Mouse (Mus musculus) stomach, postnatal 0 days (tissue): Measurements from ENCODE around the gene Erich4. TPM values are rescaled to one million over a fixed set of nuclear protein-coding genes. Genes with fewer than 3 reads are reported as not detected.

Experiments used
- ATAC-seq: fragments of 200-750 bp; cut with Nextera tagmentation; 2 replicates; pipeline ENCODE4 v1.8.0; 2017; ENCODE audit not compliant: low FRiP score, low TSS enrichment
- DNase-seq: peaks from one replicate; pipeline ENCODE4 v3.0.0-alpha.2; 2016; ENCODE audit warnings: low spot score
- H3K27ac ChIP-seq: fragments of 300-500 bp; sonication (generic); replicated peaks from 2 replicates; pipeline ENCODE4 v1.5.1; 2014; ENCODE audit warnings: mild to moderate bottlenecking, control low read depth
- H3K27me3 ChIP-seq: fragments of 300-500 bp; sonication (generic); 2 replicates; pipeline ENCODE4 v1.6.1; 2014; ENCODE audit warnings: low read length; ENCODE audit not compliant: control insufficient read depth, insufficient read depth
- H3K36me3 ChIP-seq: fragments of 300-500 bp; sonication (generic); 2 replicates; pipeline ENCODE4 v1.6.1; 2014; ENCODE audit warnings: low read length, mixed read lengths; ENCODE audit not compliant: control insufficient read depth, insufficient read depth
- H3K4me1 ChIP-seq: fragments of 300-500 bp; sonication (generic); replicated peaks from 2 replicates; pipeline ENCODE4 v1.6.1; 2014; ENCODE audit warnings: antibody characterized with exemption; ENCODE audit not compliant: control insufficient read depth, insufficient read depth
- H3K4me2 ChIP-seq: fragments of 300-500 bp; sonication (generic); replicated peaks from 2 replicates; pipeline ENCODE4 v1.6.1; 2014; ENCODE audit warnings: low read depth, mild to moderate bottlenecking, control low read depth, moderate library complexity
- H3K4me3 ChIP-seq: fragments of 300-500 bp; sonication (generic); 2 replicates; pipeline ENCODE4 v1.5.1; 2014; ENCODE audit warnings: low read depth, low read length, control low read depth
- H3K9ac ChIP-seq: fragments of 300-500 bp; sonication (generic); 2 replicates; pipeline ENCODE4 v1.6.1; 2014; ENCODE audit warnings: mild to moderate bottlenecking, low read length, control low read depth, mixed read lengths
- H3K9me3 ChIP-seq: fragments of 300-500 bp; sonication (generic); 2 replicates; pipeline ENCODE4 v1.6.1; 2016; ENCODE audit warnings: low read length; ENCODE audit not compliant: control insufficient read depth
- CTCF ChIP-seq: IDR thresholded peaks from 2 replicates; pipeline ENCODE4 v1.5.1; 2016; ENCODE audit warnings: antibody characterized with exemption, low read depth, mild to moderate bottlenecking, moderate library complexity
- EP300 ChIP-seq: optimal IDR thresholded peaks from 2 replicates; pipeline ENCODE3; 2016; ENCODE audit warnings: antibody characterized with exemption
- WGBS: fragments of 180-500 bp; shearing (Covaris S2); extraction: QIAGEN DNeasy Blood & Tissue Kit; methylation state at CpG from one replicate; pipeline ENCODE4 v1.1.7; 2014; 5-methylcytosine and 5-hydroxymethylcytosine counted together
- polyA plus RNA-seq: library from polyadenylated mRNA; unstranded; fragments of >200 nt; fragmentation: Nextera tagmentation; extraction: Ambion mirVana; gene quantifications from 2 replicates; pipeline ENCODE4 v1.2.1, GENCODE M21; 2015

Erich4 gene
- polyA plus RNA-seq, 1 experiment from 2014 or later, result not detected

DNA sequence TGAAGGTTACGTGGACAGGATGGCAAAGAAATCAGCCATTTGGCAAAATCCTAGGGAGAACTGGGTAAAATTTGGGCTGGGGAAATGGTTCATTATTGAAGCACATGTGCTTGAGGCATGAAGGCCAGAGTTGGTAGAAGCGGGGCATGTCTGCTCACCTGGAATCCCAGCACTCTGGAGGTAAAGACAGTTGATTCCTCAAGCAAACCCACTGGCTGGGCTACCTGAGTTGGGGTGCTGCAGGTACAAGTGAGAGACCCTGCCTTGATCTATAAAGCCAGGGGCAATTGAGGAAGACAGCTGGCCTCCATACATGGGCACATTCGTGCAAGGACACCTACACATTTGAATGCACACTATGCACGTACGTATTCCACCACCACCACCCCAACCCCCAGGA lies 4.4 kb upstream of the Erich4 start:
- no peak for ATAC-seq
- TF ChIP-seq CTCF (no peak), EP300 (no peak)
- Histone ChIP-seq H3K27ac (no peak overlapping the region), H3K36me3 (no peaks in the 10 kb centered on the region; the same call in 1 of the 2 replicates), H3K4me3 (peak overlapping the region; percentile 55), H3K27me3 (no peaks in the 10 kb centered on the region), H3K9ac (no peak overlapping the region; the same call in 1 of the 2 replicates), H3K4me2 (peak overlapping the region; percentile 75), H3K4me1 (no peaks in the 10 kb centered on the region), H3K9me3 (no peaks in the 10 kb centered on the region)
- peak; percentile 10 for DNase-seq
- WGBS, result 92% methylated on average over 5 of the region's 5 CpGs

DNA sequence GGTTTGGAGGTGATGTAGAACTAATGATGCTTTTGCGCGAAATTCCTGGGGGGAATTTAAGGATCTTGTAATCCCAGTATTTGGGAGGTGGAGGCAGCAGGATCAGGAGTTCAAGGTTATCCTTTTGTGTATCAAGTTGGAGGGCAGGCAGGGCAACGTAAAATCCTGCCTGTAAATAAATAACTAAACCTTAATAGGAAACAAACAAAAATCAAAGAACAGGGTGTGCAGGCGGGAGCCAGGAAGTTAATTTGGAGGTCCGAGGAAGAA lies 4.0 kb upstream of the Erich4 start:
- H3K27ac ChIP-seq, result peak overlapping the region; percentile 72; the same call in 1 of the 2 replicates
- DNase-seq (no peak), ATAC-seq (no peak)
- peak overlapping the region; percentile 61 for H3K9ac ChIP-seq
- no peaks in the 10 kb centered on the region for H3K27me3 ChIP-seq
- H3K9me3 ChIP-seq, result no peaks in the 10 kb centered on the region
- no peak for TF ChIP-seq EP300
- 13% methylated on average over 5 of the region's 5 CpGs for WGBS
- peak overlapping the region; percentile 75 for H3K4me2 ChIP-seq
- H3K4me1 ChIP-seq, result no peaks in the 10 kb centered on the region
- H3K4me3 ChIP-seq, result peak overlapping the region; percentile 55
- no peaks in the 10 kb centered on the region; the same call in 1 of the 2 replicates for H3K36me3 ChIP-seq

DNA sequence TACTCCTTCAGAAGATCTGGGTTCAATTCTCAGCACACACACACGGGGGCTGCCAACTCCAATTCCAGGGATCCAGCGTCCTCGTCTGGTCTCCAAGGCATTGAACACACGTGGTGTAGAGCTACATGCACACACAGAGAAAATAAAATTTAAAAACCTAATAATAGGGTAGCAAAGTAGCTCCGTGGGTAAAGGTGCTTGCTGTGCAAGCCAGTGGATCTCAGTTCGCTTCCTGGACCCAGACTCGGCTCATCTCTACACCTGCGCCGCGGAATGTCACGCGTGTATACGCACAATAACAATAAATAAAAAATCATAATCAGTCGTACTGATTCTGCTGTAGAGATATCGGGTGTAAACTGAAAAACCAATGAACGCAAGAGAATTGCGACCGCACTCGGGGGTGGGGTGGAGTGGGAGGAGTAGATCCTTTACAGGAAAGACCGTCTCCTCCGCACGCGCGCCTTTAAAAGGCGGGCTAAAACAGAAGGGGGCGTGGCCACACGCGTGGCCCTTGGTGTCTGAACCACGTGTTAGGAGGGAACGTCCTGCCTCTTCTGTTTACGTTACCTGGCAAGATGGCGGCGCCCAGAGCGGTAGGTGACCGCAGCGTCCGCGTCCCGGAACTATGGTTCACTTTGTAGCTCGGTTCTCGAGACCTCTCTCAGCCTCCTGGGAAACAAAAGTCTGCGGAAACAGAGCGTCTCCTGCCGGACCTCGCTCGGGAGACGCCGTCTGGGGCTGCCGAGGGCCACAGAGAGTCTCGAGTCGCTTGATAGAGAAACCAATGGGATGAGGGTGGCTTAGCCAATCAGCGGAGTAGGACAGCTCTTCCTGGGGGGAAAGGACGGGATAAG lies 3.4 kb upstream of the Erich4 start, which contains the start of gene Dmac2:
TSS of gene Dmac2 (plus strand) at position 550 of the 857 bp plus-strand sequence.
- Histone ChIP-seq H3K36me3 (no peaks in the 10 kb centered on the region; the same call in 1 of the 2 replicates), H3K4me1 (no peaks in the 10 kb centered on the region), H3K4me3 (peak within 1 kb of the TSS; percentile 55), H3K27me3 (no peaks in the 10 kb centered on the region), H3K9me3 (no peaks in the 10 kb centered on the region), H3K9ac (peak within 1 kb of the TSS; percentile 61), H3K27ac (peak within 1 kb of the TSS; percentile 72; the same call in 1 of the 2 replicates), H3K4me2 (peak within 1 kb of the TSS; percentile 75)
- under 1% methylated on average over 53 of the region's 53 CpGs for WGBS
- ATAC-seq (peak; percentile 91), DNase-seq (peak; percentile 95)
- TF ChIP-seq CTCF, result 0 out of 2 replicates have a peak, but pooled peaks have one; percentile 1
- no peak for TF ChIP-seq EP300

DNA sequence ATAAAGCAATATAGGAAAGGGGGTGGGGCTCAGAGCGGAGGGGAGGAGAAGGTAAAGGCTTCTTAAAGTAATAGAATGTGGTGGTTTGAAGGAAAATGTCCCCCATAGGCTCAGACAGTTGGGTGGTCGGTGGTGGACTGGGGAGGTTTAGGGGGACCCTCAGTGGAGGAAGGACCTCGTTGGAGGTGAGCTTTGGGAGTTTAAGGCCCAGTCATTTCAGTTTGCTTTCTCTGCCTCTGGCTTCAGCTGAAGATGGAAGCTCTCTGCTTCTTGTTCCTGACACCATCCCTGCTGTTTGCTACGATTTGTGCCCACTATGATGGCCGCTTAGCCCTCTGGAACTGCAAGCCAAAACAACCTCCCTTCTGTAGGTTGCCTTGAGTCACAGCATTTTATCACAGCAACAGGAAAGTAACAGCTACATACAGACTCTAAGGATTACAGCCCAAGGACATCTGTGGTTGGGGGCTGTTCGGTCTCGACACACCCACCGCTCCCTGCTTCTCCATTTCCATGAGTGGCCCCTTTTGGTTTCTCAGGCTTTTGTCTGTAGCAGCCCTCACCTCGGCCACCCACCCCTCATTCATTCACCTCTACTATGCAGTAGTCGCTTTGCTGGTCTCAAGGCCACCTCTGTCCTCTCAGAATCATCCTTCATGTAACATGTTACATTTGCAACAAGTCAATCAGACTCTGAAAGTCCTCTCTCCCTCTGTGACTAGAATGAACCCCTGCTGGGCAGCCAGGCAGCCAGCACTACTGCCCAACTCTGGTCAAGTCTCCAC lies 1.9 kb upstream of the Erich4 start:
- no peak for TF ChIP-seq CTCF
- no peak for TF ChIP-seq EP300
- Histone ChIP-seq H3K9ac (no peak overlapping the region), H3K4me2 (no peak overlapping the region), H3K4me3 (no peak overlapping the region), H3K27ac (no peak overlapping the region), H3K9me3 (no peaks in the 10 kb centered on the region), H3K27me3 (no peaks in the 10 kb centered on the region), H3K4me1 (no peaks in the 10 kb centered on the region), H3K36me3 (no peaks in the 10 kb centered on the region)
- WGBS, result 81% methylated on average over 10 of the region's 10 CpGs
- DNase-seq, result peak; percentile 11
- no peak for ATAC-seq

DNA sequence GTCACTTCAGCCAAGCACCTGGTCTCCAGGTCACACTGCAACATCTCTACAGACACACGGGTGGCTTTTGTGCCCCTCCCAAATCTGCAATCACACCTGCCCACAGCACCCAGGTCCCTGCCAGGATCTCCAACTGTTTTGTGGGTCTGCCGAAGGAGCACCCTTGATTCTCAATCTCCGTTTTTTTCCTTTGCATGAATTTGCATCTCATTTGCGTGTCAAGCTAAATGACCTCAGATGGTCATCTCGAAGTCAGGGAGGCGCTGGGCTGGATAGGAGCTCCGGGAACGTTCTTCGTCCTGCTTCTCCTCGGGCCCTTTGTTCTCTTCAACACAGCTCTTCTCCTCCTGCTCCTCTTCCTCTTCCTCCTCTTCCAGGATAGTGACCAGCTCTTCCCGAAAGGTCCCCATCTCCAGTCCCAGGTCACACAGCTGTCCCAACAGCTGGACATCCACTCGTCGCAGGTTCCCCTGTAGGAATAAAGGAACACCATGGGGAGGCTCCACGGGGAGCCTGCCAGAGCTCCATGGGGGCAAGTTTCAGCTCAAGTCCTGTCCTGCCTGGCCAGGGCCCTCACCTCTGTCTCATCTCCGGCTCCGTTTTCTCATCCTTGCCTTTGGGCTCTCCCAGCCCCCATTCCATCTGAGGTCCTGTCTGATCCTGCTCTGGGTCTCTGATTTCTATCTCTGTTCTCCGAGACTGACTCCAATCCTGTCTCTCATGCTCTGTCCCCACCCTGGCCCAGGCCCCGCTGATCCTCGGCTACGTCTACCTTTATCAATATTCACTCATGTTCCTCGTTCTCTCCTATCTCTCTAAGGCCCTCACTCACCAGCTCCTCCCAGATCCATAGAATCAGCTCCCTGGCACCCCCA lies 624 bp downstream of the Erich4 start:
- no peak overlapping the region for H3K4me3 ChIP-seq
- no peak overlapping the region for H3K27ac ChIP-seq
- no peaks in the 10 kb centered on the region for H3K4me1 ChIP-seq
- no peaks in the 10 kb centered on the region for H3K27me3 ChIP-seq
- TF ChIP-seq CTCF (no peak), EP300 (no peak)
- ATAC-seq (no peak), DNase-seq (peak; percentile 12)
- no peaks in the 10 kb centered on the region for H3K9me3 ChIP-seq
- 69% methylated on average over 21 of the region's 21 CpGs for WGBS
- no peak overlapping the region for H3K4me2 ChIP-seq
- no peak overlapping the region for H3K9ac ChIP-seq
- no peaks in the 10 kb centered on the region for H3K36me3 ChIP-seq
